Mouse (Mus musculus) ES-E14 (cell line): ENCODE results near the gene Art1.

ENCODE experiments used
- HCFC1 ChIP-seq: IDR thresholded peaks from 2 replicates; pipeline ENCODE4 v1.6.1; 2012; ENCODE audit warnings: low read length, inconsistent platforms, borderline replicate concordance; ENCODE audit not compliant: insufficient read depth
- MAFK ChIP-seq: IDR thresholded peaks from 2 replicates; pipeline ENCODE4 v1.6.1; 2014; ENCODE audit warnings: mild to moderate bottlenecking, low read depth, low read length, inconsistent platforms; ENCODE audit not compliant: insufficient read depth
- ZC3H11A ChIP-seq: IDR thresholded peaks from 2 replicates; pipeline ENCODE4 v1.6.1; 2012; ENCODE audit warnings: low read depth, mild to moderate bottlenecking, inconsistent platforms, low read length, borderline replicate concordance
- ZNF384 ChIP-seq: IDR thresholded peaks from 2 replicates; pipeline ENCODE4 v1.6.1; 2012; ENCODE audit warnings: low read depth, low read length, inconsistent platforms

DNA sequence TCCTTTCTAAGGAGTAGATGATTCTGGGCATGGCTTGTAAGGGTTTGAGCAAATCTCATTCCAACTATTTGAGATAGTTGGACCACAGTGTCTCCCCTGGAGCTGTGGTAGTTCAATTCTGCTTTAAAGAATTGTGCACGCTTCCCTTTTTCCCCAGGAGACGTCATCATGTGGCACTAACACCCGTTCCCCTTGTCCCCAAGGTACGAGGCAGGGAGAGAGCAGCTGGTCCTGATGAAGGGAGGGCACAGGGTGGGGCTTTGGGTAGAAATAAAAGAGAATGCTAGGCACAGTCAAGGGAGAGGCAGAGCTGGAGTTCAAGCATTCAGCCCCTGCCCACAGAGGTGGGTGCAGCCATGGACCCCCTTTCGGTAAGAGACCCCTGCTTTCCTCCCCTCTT, 18.7 kb upstream of the Art1 start, which contains the start of gene Trpc2:
- TF ChIP-seq ZC3H11A (no peak), ZNF384 (no peak), MAFK (no peak), HCFC1 (no peak)
